ENCODE assay signal across 8 mouse cellular contexts in genomic region chr4:133307331-133307730, GRCm38 (mm10). TPM values are rescaled to one million over a fixed set of nuclear protein-coding genes. Genes with fewer than 3 reads are reported as not detected.
DNase-seq lines count a peak whose midpoint lies in the region; ATAC-seq lines count a peak whose summit lies in the region.

No protein-coding gene starts in this region.

- H3K9me3 ChIP-seq in kidney, embryonic 14.5 days (ENCODE audit: control insufficient read depth, low read length) = no peaks in the 10 kb centered on the region

- H3K36me3 ChIP-seq in kidney, embryonic 14.5 days (ENCODE audit: control insufficient read depth, insufficient read depth, low read length) = peaks cover 15% of the 10 kb centered on the region; the same call in 1 of the 2 replicates

- DNase-seq in kidney, adult 18-20 months = peak; percentile 72
- peak; percentile 85 for DNase-seq in CD4-positive, CD25-positive, alpha-beta regulatory T cell, adult 2 months (ENCODE audit: low read depth, low spot score)
- peak; percentile 84 for DNase-seq in ZHBTc4 (ENCODE audit: low read depth, low spot score)
- peak; percentile 41 for DNase-seq in embryo, embryonic 11 days
- peak; percentile 29 to 75 for DNase-seq in kidney, adult 8-10 months
- DNase-seq in thymus, postnatal 25 days = peak; percentile 57

- no peak overlapping the region for H3K4me2 ChIP-seq in kidney, embryonic 14.5 days (replicated peaks; ENCODE audit: low read depth, low read length)

- H3K9ac ChIP-seq in kidney, embryonic 14.5 days (ENCODE audit: low read depth, low read length) = no peak overlapping the region

- WGBS in kidney, embryonic 14.5 days = 30% methylated on average over 3 of the region's 3 CpGs

- no peak overlapping the region for H3K27ac ChIP-seq in kidney, embryonic 14.5 days (ENCODE audit: low read depth, low read length)

- no peak for ATAC-seq in kidney, embryonic 14.5 days (ENCODE audit: low FRiP score, low TSS enrichment)
- peak; percentile 85 for ATAC-seq in megakaryocyte progenitor cell, adult 5-6 weeks (replicated peaks; ENCODE audit: poor library complexity)

- H3K4me1 ChIP-seq in kidney, embryonic 14.5 days (ENCODE audit: control insufficient read depth, insufficient read depth, low read length) = no peaks in the 10 kb centered on the region

- no peak overlapping the region for H3K4me3 ChIP-seq in kidney, embryonic 14.5 days (ENCODE audit: low read length)

- H3K27me3 ChIP-seq in kidney, embryonic 14.5 days (ENCODE audit: control insufficient read depth, insufficient read depth, low read length) = no peaks in the 10 kb centered on the region

RNA-seq across cellular contexts. Expression of gene Tmem222, which starts 29.7 kb away (rescaled TPM):
- 74.9 and 87.9 TPM in 2 replicates for polyA plus RNA-seq in kidney, embryonic 14.5 days (2014; fragmentation: Nextera tagmentation; extraction: Ambion mirVana)
- total RNA-seq in megakaryocyte progenitor cell, adult 5-6 weeks (2015) = 43.2 and 50.8 TPM in 2 replicates
- 17.4 TPM in 2 replicates for total RNA-seq in megakaryocyte progenitor cell, adult 5-6 weeks (2017)

RNA-seq across cellular contexts. Expression of gene Sytl1, which starts 44.4 kb away (rescaled TPM):
- polyA plus RNA-seq in kidney, embryonic 14.5 days (2014; fragmentation: Nextera tagmentation; extraction: Ambion mirVana) = 0.70 and 1.1 TPM in 2 replicates
- total RNA-seq in megakaryocyte progenitor cell, adult 5-6 weeks (2015) = 1.9 and 2.0 TPM in 2 replicates
- total RNA-seq in megakaryocyte progenitor cell, adult 5-6 weeks (2017) = 3.9 and 5.2 TPM in 2 replicates

RNA-seq across cellular contexts. Expression of gene Wdtc1, which starts 46.0 kb away (rescaled TPM):
- polyA plus RNA-seq in kidney, embryonic 14.5 days (2014; fragmentation: Nextera tagmentation; extraction: Ambion mirVana) = 10.0 and 16.0 TPM in 2 replicates
- total RNA-seq in megakaryocyte progenitor cell, adult 5-6 weeks (2015) = 10.3 and 10.6 TPM in 2 replicates
- 7.6 and 8.7 TPM in 2 replicates for total RNA-seq in megakaryocyte progenitor cell, adult 5-6 weeks (2017)
